Mouse (Mus musculus) adipocyte (in vitro differentiated cells): ENCODE results near the gene Rassf8.

ENCODE experiments used
- DNase-seq: peaks from one replicate; pipeline ENCODE4 v3.0.0-alpha.2; 2016; ENCODE audit warnings: low spot score

Gene Rassf8

GRCm38 (mm10) chr6:145823103-145823502 is 76.6 kb downstream of the Rassf8 start:
- no peak for DNase-seq

GRCm38 (mm10) chr6:145823588-145824234 is 77.2 kb downstream of the Rassf8 start:
- peak; percentile 76 for DNase-seq

GRCm38 (mm10) chr6:145826305-145826704 is 79.8 kb downstream of the Rassf8 start:
- DNase-seq: no peak

- no peak for DNase-seq
These were observed 82.7 kb downstream of the Rassf8 start for GRCm38 (mm10) chr6:145829062-145829835.

- DNase-seq: peak; percentile 79
These were observed 83.6 kb downstream of the Rassf8 start for GRCm38 (mm10) chr6:145830117-145830516.

GRCm38 (mm10) chr6:145830617-145831016 is 84.1 kb downstream of the Rassf8 start:
- no peak for DNase-seq

GRCm38 (mm10) chr6:145832927-145833326 is 86.4 kb downstream of the Rassf8 start:
- DNase-seq: no peak

GRCm38 (mm10) chr6:145835359-145835758 is 88.8 kb downstream of the Rassf8 start:
- DNase-seq: no peak

- no peak for DNase-seq
These were observed 99.1 kb downstream of the Rassf8 start for GRCm38 (mm10) chr6:145845611-145846010.

- no peak for DNase-seq
These were observed 99.5 kb downstream of the Rassf8 start for GRCm38 (mm10) chr6:145846076-145846475.

GRCm38 (mm10) chr6:145846948-145847347 is 100.4 kb downstream of the Rassf8 start:
- no peak for DNase-seq

GRCm38 (mm10) chr6:145847661-145848060 is 101.1 kb downstream of the Rassf8 start:
- no peak for DNase-seq

- DNase-seq: no peak
These were observed 104.2 kb downstream of the Rassf8 start for GRCm38 (mm10) chr6:145850789-145851188.

- DNase-seq: no peak
These were observed 105.4 kb downstream of the Rassf8 start for GRCm38 (mm10) chr6:145851956-145852355.

GRCm38 (mm10) chr6:145852708-145853107 is 106.2 kb downstream of the Rassf8 start:
- DNase-seq: no peak

GRCm38 (mm10) chr6:145853356-145854079 is 107.0 kb downstream of the Rassf8 start:
- no peak for DNase-seq

GRCm38 (mm10) chr6:145854756-145855155 is 108.2 kb downstream of the Rassf8 start:
- no peak for DNase-seq

- peak; percentile 89 for DNase-seq
These were observed 109.4 kb downstream of the Rassf8 start for GRCm38 (mm10) chr6:145855720-145856551.

- DNase-seq: peak; percentile 80
These were observed 110.9 kb downstream of the Rassf8 start for GRCm38 (mm10) chr6:145857428-145857827.

GRCm38 (mm10) chr6:145858414-145858813 is 111.9 kb downstream of the Rassf8 start:
- DNase-seq: no peak

GRCm38 (mm10) chr6:145860350-145860749 is 113.8 kb downstream of the Rassf8 start:
- DNase-seq: peak; percentile 39
